Mouse (Mus musculus) heart, embryonic 12.5 days (tissue): Measurements from ENCODE around the gene Gm20388. TPM values are rescaled to one million over a fixed set of nuclear protein-coding genes. Genes with fewer than 3 reads are reported as not detected.

Experiments used
- ATAC-seq: fragments of 200-750 bp; cut with Nextera tagmentation; 2 replicates; pipeline ENCODE4 v1.8.0; 2017; ENCODE audit warnings: moderate TSS enrichment, moderate library complexity; ENCODE audit not compliant: insufficient number of reproducible peaks, low FRiP score
- H3K27ac ChIP-seq: fragments of 300-500 bp; sonication (generic); 2 replicates; pipeline ENCODE4 v1.5.1; 2016; ENCODE audit warnings: mild to moderate bottlenecking, moderate library complexity; ENCODE audit not compliant: poor library complexity, severe bottlenecking
- H3K27me3 ChIP-seq: fragments of 300-500 bp; sonication (generic); replicated peaks from 2 replicates; pipeline ENCODE4 v1.6.1; 2016; ENCODE audit warnings: mild to moderate bottlenecking, moderate library complexity
- H3K36me3 ChIP-seq: fragments of 300-500 bp; sonication (generic); 2 replicates; pipeline ENCODE4 v1.6.1; 2016; ENCODE audit warnings: mild to moderate bottlenecking, moderate library complexity
- H3K4me1 ChIP-seq: fragments of 300-500 bp; sonication (generic); replicated peaks from 2 replicates; pipeline ENCODE4 v1.6.1; 2016; ENCODE audit warnings: mild to moderate bottlenecking
- H3K4me2 ChIP-seq: fragments of 300-500 bp; sonication (generic); 2 replicates; pipeline ENCODE4 v1.6.1; 2016; ENCODE audit warnings: mild to moderate bottlenecking, moderate library complexity
- H3K4me3 ChIP-seq: fragments of 300-500 bp; sonication (generic); 2 replicates; pipeline ENCODE4 v1.5.1; 2016; ENCODE audit warnings: mild to moderate bottlenecking
- H3K9ac ChIP-seq: fragments of 300-500 bp; sonication (generic); 2 replicates; pipeline ENCODE4 v1.6.1; 2016; ENCODE audit warnings: mild to moderate bottlenecking, moderate library complexity
- H3K9me3 ChIP-seq: fragments of 300-500 bp; sonication (generic); replicated peaks from 2 replicates; pipeline ENCODE4 v1.6.1; 2016; ENCODE audit warnings: mild to moderate bottlenecking, moderate library complexity
- WGBS: fragments of 180-500 bp; shearing (Covaris S2); methylation state at CpG from one replicate; pipeline ENCODE4 v1.1.7; 2016; 5-methylcytosine and 5-hydroxymethylcytosine counted together
- polyA plus RNA-seq: library from polyadenylated mRNA; unstranded; fragments of >200 nt; fragmentation: Nextera tagmentation; extraction: Ambion mirVana; gene quantifications from 2 replicates; pipeline ENCODE4 v1.2.1, GENCODE M21; 2016

Gm20388 gene
- polyA plus RNA-seq, 1 experiment from 2014 or later, result not detected

DNA sequence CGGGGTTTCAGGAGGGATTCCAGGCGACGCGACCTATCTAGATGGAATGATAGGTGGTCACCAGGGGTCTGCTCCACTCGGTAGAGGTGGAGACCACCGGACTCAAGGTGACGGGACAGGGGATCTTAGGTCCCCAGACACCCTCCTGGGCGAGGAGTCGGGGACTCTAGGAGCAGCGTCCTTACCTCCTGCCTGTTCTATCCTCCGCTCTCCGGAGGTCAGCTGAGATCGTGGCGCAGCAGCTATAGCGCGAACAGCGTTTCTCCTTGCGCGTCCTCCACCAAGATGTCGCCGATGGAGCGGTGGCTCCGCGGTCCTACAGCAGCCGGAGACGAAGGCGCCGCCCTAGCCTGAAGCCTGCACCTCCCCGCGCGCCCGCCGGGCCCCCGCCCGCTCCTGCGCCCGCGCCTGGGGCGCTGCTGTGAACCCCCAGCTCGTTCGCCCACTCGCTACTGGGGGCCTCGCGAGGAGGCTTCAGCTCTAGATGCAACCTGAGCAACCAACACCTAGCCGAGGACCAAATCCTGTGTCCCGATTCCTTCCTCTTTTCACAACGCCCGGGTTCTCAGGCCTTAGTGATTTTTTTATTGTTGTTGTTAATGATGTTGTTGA lies 3949.1 kb downstream of the Gm20388 start, which contains the start of gene Ccsap:
TSS of gene Ccsap (minus strand) at position 562 of the 612 bp plus-strand sequence.
- H3K9ac ChIP-seq, result peak within 1 kb of the TSS; percentile 81
- WGBS, result 1% methylated on average over 48 of the region's 48 CpGs
- peak within 1 kb of the TSS; percentile 91 for H3K4me2 ChIP-seq

DNA sequence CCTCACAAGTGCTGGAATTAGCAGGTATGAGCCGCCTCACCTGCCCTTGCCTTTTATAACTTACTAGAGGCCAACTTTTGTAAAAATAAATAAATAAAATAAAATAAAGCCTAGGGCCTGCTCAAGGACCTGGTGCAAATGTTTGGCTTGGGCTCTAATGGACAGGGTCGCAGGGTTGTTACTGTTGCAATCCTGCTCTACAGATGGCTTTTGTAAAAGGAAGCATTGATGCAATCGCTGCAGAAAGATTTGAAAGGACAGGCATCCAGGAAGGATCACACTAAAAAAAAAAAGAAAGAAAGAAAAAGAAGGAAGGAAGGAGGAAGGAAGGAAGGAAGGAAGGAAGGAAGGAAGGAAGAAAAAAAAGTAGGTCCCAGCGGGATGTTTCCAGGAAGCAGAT lies 3949.7 kb downstream of the Gm20388 start:
- H3K27me3 ChIP-seq, result peaks cover 25% of the 10 kb centered on the region
- 68% methylated on average over 4 of the region's 4 CpGs for WGBS
- H3K4me1 ChIP-seq, result peaks cover 12% of the 10 kb centered on the region
- H3K36me3 ChIP-seq, result no peaks in the 10 kb centered on the region
- no peaks in the 10 kb centered on the region for H3K9me3 ChIP-seq
- no peak overlapping the region for H3K9ac ChIP-seq
- ATAC-seq, result no peak
- peak overlapping the region; percentile 81 for H3K4me3 ChIP-seq
- H3K4me2 ChIP-seq, result peak overlapping the region; percentile 91; the same call in 1 of the 2 replicates
- no peak overlapping the region for H3K27ac ChIP-seq

More for the DNA sequence above, 3949.1 kb downstream of the Gm20388 start, which contains the start of gene Ccsap:
- H3K9me3 ChIP-seq, result peaks cover 2% of the 10 kb centered on the region; the same call in 1 of the 2 replicates
- H3K4me3 ChIP-seq, result peak within 1 kb of the TSS; percentile 81
- ATAC-seq, result peak; percentile 73
- peaks cover 22% of the 10 kb centered on the region for H3K27me3 ChIP-seq
- H3K4me1 ChIP-seq, result peaks cover 12% of the 10 kb centered on the region
- no peaks in the 10 kb centered on the region for H3K36me3 ChIP-seq
- H3K27ac ChIP-seq, result peak within 1 kb of the TSS; percentile 46; the same call in 1 of the 2 replicates

DNA sequence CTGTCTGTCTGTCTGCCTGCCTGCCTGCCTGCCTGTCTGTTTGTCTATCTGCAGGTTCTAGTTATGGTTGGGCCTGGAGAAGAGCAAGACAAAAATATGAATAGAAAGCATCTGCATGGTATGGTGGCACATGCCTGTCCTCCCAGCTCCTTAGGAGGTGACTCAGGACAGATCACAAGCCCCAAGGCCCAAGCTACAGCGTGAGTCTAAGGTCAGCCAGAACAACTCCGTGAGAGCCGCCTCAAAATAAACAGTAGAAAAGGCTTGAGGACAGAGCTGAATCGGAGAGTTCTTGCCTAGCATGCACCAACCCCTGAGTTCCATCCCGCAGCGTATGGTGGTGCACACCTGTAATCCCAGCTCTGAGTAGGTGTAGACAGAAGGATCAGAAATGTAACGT lies 3955.1 kb downstream of the Gm20388 start:
- peaks cover 6% of the 10 kb centered on the region for H3K4me1 ChIP-seq
- H3K27ac ChIP-seq, result no peak overlapping the region
- H3K9me3 ChIP-seq, result no peaks in the 10 kb centered on the region
- WGBS, result 75% methylated on average over 7 of the region's 7 CpGs
- H3K27me3 ChIP-seq, result peaks cover 26% of the 10 kb centered on the region
- no peaks in the 10 kb centered on the region for H3K36me3 ChIP-seq
- no peak overlapping the region for H3K9ac ChIP-seq
- H3K4me2 ChIP-seq, result no peak overlapping the region
- no peak overlapping the region for H3K4me3 ChIP-seq
- ATAC-seq, result no peak

DNA sequence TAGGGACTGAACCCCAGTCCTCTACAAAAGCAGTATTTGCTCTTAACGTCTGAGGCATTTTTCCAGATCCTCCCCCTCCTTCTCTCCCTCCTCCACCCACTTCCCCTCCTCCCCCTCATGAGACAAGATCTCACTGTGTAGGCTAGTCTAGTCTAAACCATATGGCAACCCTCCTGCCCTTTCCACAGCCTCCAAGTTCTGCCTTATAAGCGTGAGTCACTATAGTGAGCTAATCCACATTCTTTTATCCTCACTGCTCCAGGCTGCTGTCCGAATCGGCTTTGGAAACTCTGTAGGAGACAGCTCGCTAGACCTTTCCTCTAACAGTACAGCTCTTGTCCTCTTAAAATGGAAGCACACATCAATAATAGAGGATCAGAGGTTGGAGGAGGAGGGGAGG lies 3956.3 kb downstream of the Gm20388 start:
- no peak overlapping the region for H3K27ac ChIP-seq
- no peak overlapping the region for H3K9ac ChIP-seq
- H3K4me1 ChIP-seq, result peaks cover 8% of the 10 kb centered on the region
- peaks cover 20% of the 10 kb centered on the region for H3K27me3 ChIP-seq
- no peak overlapping the region for H3K4me3 ChIP-seq
- no peak for ATAC-seq
- no peak overlapping the region for H3K4me2 ChIP-seq
- 25% methylated on average over 5 of the region's 5 CpGs for WGBS
- H3K36me3 ChIP-seq, result no peaks in the 10 kb centered on the region
- no peaks in the 10 kb centered on the region for H3K9me3 ChIP-seq

DNA sequence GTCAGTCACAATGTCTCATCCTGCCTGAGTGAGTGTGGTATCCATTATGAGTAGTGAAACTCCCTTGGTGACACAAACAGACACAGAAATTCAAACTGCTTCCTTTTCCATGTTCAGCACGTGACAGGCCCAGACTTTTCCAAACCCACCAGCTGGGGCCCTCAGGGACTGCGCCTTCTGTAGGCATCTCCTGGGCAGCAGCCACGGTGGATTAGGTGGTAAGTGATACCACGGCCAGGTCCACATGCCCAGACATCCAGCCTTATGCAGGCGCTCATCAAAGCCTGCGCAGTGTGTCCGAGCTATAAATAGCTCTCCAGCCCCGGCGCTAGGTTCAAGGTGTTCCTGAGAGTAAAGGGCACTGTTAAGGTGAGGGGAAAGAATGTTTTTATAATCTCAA lies 3961.4 kb downstream of the Gm20388 start:
- H3K9ac ChIP-seq, result no peak overlapping the region
- no peaks in the 10 kb centered on the region for H3K9me3 ChIP-seq
- H3K27me3 ChIP-seq, result no peaks in the 10 kb centered on the region
- 36% methylated on average over 9 of the region's 9 CpGs for whole genome bisulfite sequencing
- peak; percentile 9; the same call in 1 of the 2 replicates for ATAC-seq
- 0 out of 2 replicates have a peak overlapping the region, but pooled peaks have one; percentile 23 for H3K27ac ChIP-seq
- H3K4me1 ChIP-seq, result peaks cover 21% of the 10 kb centered on the region
- no peaks in the 10 kb centered on the region for H3K36me3 ChIP-seq
- H3K4me2 ChIP-seq, result no peak overlapping the region
- H3K4me3 ChIP-seq, result no peak overlapping the region

DNA sequence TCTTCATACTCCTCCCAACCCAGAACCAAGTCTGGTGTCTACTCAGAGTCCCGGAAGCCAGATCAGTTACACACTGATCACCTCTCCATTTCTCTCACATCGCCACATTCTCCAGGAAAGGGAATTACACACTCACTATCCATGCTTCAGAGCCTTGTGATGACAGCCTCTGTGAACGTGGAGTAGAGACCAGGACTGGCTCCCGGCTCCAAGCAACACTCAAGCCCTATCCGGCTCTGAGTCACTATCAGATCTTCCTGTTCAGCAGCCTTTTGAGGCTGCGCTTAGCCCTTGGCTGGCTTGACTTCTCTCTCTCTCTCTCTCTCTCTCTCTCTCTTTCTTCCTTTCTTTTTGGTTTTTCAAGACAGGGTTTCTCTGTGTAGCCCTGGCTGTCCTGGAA lies 3962.7 kb downstream of the Gm20388 start:
- H3K4me3 ChIP-seq, result no peak overlapping the region
- no peak overlapping the region for H3K9ac ChIP-seq
- no peaks in the 10 kb centered on the region for H3K36me3 ChIP-seq
- ATAC-seq, result no peak; the same call in 1 of the 2 replicates
- H3K27ac ChIP-seq, result peak overlapping the region; percentile 12; the same call in 1 of the 2 replicates
- WGBS, result 20% methylated on average over 6 of the region's 6 CpGs
- H3K4me1 ChIP-seq, result peaks cover 23% of the 10 kb centered on the region
- H3K27me3 ChIP-seq, result no peaks in the 10 kb centered on the region
- H3K4me2 ChIP-seq, result no peak overlapping the region
- H3K9me3 ChIP-seq, result no peaks in the 10 kb centered on the region

DNA sequence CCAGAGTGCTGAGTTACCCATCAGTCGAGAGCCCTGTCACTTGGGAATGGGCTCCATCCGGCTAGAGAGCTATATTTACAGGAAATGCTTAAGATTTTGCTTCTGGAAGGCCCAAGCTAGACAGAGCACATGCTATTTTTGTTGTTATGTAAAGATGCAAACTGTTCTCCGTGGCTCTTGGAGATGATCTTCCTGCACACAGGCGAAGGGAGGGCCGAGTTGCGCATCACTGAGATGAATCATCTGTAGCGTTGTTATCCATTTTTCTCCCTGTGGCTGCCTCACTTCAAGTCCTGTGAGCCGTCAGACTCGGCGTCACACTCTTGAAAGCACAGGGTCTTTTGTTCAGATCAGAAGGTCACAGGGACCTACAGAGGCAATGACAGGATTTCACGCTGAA lies 3963.7 kb downstream of the Gm20388 start:
- H3K27me3 ChIP-seq, result no peaks in the 10 kb centered on the region
- H3K27ac ChIP-seq, result no peak overlapping the region
- no peak overlapping the region for H3K4me2 ChIP-seq
- H3K36me3 ChIP-seq, result no peaks in the 10 kb centered on the region
- peaks cover 25% of the 10 kb centered on the region for H3K4me1 ChIP-seq
- WGBS, result 66% methylated on average over 11 of the region's 11 CpGs
- no peak overlapping the region for H3K4me3 ChIP-seq
- H3K9me3 ChIP-seq, result no peaks in the 10 kb centered on the region
- H3K9ac ChIP-seq, result no peak overlapping the region
- ATAC-seq, result no peak

DNA sequence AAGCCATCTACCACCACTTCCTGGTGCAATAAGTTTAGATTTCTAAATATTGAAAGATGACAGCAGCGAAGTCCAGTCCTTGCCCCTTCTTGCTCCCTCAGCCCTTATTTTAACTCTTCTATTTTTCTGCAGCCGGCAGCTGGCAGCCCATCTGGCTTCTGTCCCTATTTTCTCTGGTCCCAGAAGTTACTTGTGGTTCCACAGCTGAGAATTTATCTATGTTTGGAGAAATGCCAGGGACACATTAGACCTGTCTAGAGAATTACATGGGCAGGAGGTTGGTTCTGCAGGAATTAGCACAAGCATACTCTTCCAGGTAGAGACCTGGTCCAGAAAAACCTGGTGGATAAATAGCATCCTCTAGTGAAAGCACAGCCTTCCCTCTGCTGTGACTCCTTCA lies 3967.2 kb downstream of the Gm20388 start:
- Histone ChIP-seq H3K36me3 (no peaks in the 10 kb centered on the region), H3K27me3 (no peaks in the 10 kb centered on the region), H3K9me3 (no peaks in the 10 kb centered on the region), H3K27ac (no peak overlapping the region), H3K9ac (no peak overlapping the region), H3K4me3 (no peak overlapping the region), H3K4me2 (no peak overlapping the region), H3K4me1 (peaks cover 24% of the 10 kb centered on the region)
- no peak for ATAC-seq
- WGBS, result 56% methylated on average over 2 of the region's 2 CpGs

DNA sequence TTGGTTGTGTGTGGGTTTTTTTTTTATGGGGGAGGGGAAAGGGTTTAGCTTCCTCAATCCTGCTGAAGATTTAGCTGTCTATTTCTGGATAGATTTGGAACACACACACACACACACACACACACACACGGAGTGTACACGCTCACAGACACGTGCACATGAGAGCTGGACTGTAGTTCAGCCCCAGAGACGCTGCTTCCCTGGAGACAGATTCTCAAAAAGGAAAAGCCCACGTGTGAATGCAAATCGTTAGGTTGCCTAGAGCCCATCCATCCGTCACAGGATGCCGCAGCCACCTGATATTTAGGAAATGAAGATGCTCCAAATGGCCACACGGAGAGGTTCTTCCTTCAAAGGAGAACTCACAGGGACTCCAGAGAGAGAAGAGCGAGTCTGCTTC lies 3969.6 kb downstream of the Gm20388 start:
- Histone ChIP-seq H3K4me1 (peaks cover 35% of the 10 kb centered on the region), H3K36me3 (no peaks in the 10 kb centered on the region), H3K27ac (no peak overlapping the region), H3K9me3 (no peaks in the 10 kb centered on the region), H3K4me3 (no peak overlapping the region), H3K27me3 (peaks cover 7% of the 10 kb centered on the region), H3K4me2 (no peak overlapping the region), H3K9ac (no peak overlapping the region)
- 67% methylated on average over 10 of the region's 10 CpGs for WGBS
- no peak for ATAC-seq

DNA sequence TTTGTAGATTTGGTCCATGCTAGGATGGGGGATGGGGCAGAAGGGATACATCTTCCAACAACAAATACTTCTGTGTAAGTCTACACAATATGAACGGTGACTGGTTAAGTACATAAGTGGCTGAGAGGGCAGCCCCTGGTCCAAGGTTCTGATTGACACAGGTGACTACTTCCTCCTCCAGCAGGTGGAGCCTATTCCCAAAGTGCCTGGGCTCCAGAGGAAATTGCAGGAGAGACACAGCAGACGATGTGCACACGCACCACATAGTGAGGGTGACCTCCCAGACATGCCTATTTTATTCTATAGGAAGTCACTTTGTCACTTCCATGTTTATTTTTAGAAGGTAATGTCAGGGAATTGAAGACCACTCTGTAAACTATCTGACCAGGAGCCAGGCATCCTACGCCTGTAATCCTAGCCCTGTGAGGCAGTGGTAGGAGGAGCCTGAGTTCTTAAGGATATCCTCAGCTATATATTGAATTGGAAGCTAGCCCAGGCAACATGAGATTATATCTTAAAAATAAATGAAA lies 3970.2 kb downstream of the Gm20388 start:
- ATAC-seq, result no peak
- Histone ChIP-seq H3K4me1 (peaks cover 35% of the 10 kb centered on the region), H3K36me3 (no peaks in the 10 kb centered on the region), H3K4me2 (no peak overlapping the region), H3K9me3 (no peaks in the 10 kb centered on the region), H3K4me3 (no peak overlapping the region), H3K27me3 (peaks cover 12% of the 10 kb centered on the region), H3K27ac (no peak overlapping the region), H3K9ac (no peak overlapping the region)
- WGBS, result 35% methylated on average over 4 of the region's 4 CpGs

DNA sequence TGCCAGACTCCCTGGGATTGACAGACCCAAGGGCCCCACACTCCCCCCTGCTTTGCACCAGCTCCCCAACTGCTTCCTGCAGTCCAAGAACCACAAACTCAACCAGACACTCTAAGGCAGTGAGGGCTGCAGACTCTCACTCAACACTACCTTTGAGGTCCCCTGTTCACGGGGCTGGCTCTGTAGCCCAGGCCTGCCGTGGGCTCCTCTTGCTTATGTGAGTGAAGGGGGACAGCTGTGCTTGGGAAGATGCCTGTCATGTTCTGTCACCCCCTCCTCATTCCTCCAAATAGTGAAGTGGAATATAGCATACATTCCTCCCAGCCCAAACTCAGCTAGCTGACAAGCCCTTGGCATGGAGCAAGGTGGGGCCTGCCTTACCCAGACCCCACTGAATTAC lies 3971.8 kb downstream of the Gm20388 start:
- peaks cover 19% of the 10 kb centered on the region for H3K27me3 ChIP-seq
- ATAC-seq, result no peak
- WGBS, result 42% methylated on average over 2 of the region's 2 CpGs
- H3K4me3 ChIP-seq, result no peak overlapping the region
- H3K4me1 ChIP-seq, result peaks cover 31% of the 10 kb centered on the region
- no peaks in the 10 kb centered on the region for H3K9me3 ChIP-seq
- no peak overlapping the region for H3K27ac ChIP-seq
- no peaks in the 10 kb centered on the region for H3K36me3 ChIP-seq
- no peak overlapping the region for H3K4me2 ChIP-seq
- H3K9ac ChIP-seq, result no peak overlapping the region
